Mouse (Mus musculus) R1 (cell line): ENCODE measurements around the gene Olfr523.
A peak's percentile ranks its signal among the peaks of the same experiment; 100 is the strongest.
"Not testable (repeated sequence)": the region's sequence is repeated elsewhere in the genome, so short reads cannot be mapped to it uniquely, and the experiment has no call there.

ENCODE experiments used
- DNase-seq: peaks from one replicate; pipeline ENCODE4 v3.0.0-alpha.2; 2018; ENCODE audit warnings: low read depth, low spot score

Gene Olfr523

GRCm38 (mm10) chr7:140172936-140173335, at the start of gene Olfr523:
Gene Olfr523, plus strand, starts transcription at chr7:140173217.
- DNase-seq = no peak

GRCm38 (mm10) chr7:140124382-140124781, 48.6 kb upstream of the Olfr523 start:
- DNase-seq = no peak

GRCm38 (mm10) chr7:140125278-140126021, 47.6 kb upstream of the Olfr523 start:
- peak; percentile 93 for DNase-seq

- no peak for DNase-seq
Observed at GRCm38 (mm10) chr7:140126022-140126350, 47.0 kb upstream of the Olfr523 start.

GRCm38 (mm10) chr7:140126934-140127333, 46.1 kb upstream of the Olfr523 start:
- DNase-seq = peak; percentile 20

- no peak for DNase-seq
Observed at GRCm38 (mm10) chr7:140127911-140128310, 45.1 kb upstream of the Olfr523 start.

- DNase-seq = not testable (repeated sequence)
Observed at GRCm38 (mm10) chr7:140132184-140132583, 40.8 kb upstream of the Olfr523 start.

- DNase-seq = not testable (repeated sequence)
Observed at GRCm38 (mm10) chr7:140134033-140134432, 39.0 kb upstream of the Olfr523 start.

- DNase-seq = no peak
Observed at GRCm38 (mm10) chr7:140135106-140135770, 37.8 kb upstream of the Olfr523 start.

- DNase-seq = peak; percentile 96
Observed at GRCm38 (mm10) chr7:140137135-140138020, 35.6 kb upstream of the Olfr523 start, which contains the start of gene Mtg1. Gene Mtg1, plus strand, starts transcription at chr7:140137564.

GRCm38 (mm10) chr7:140138021-140138310, 35.1 kb upstream of the Olfr523 start:
- DNase-seq = no peak

- DNase-seq = peak; percentile 77
Observed at GRCm38 (mm10) chr7:140141350-140141749, 31.7 kb upstream of the Olfr523 start.

- no peak for DNase-seq
Observed at GRCm38 (mm10) chr7:140144550-140144949, 28.5 kb upstream of the Olfr523 start.

GRCm38 (mm10) chr7:140153383-140153782, 19.6 kb upstream of the Olfr523 start:
- peak; percentile 29 for DNase-seq

- no peak for DNase-seq
Observed at GRCm38 (mm10) chr7:140153829-140154217, 19.2 kb upstream of the Olfr523 start.

- DNase-seq = no peak
Observed at GRCm38 (mm10) chr7:140154218-140154927, 18.6 kb upstream of the Olfr523 start, which contains the start of gene Sprn. Gene Sprn, minus strand, starts transcription at chr7:140154877.

GRCm38 (mm10) chr7:140160363-140160762, 12.7 kb upstream of the Olfr523 start:
- DNase-seq = no peak

- no peak for DNase-seq
Observed at GRCm38 (mm10) chr7:140164664-140165063, 8.4 kb upstream of the Olfr523 start, which contains the start of gene Olfr522. Gene Olfr522, minus strand, starts transcription at chr7:140164764.

- no peak for DNase-seq
Observed at GRCm38 (mm10) chr7:140167950-140168349, 5.1 kb upstream of the Olfr523 start.

- no peak for DNase-seq
Observed at GRCm38 (mm10) chr7:140169386-140169785, 3.6 kb upstream of the Olfr523 start.

GRCm38 (mm10) chr7:140170863-140171262, 2.2 kb upstream of the Olfr523 start:
- DNase-seq = no peak
